Mouse (Mus musculus): Measurements from ENCODE around the gene Amer2. TPM values are rescaled to one million over a fixed set of nuclear protein-coding genes. Genes with fewer than 3 reads are reported as not detected.

Amer2 gene
- total and polyA plus RNA-seq, 3 experiments = not detected

GRCm38 (mm10) chr14:60403228-60403627 lies 30.2 kb downstream of the Amer2 start:
- DNase-seq (ENCODE audit: extremely low read depth) = no peak
- H3K9ac ChIP-seq (ENCODE audit: insufficient read depth, low read depth) = no peak overlapping the region
- in situ Hi-C loops (cut with MboI; ENCODE audit: low pct_ligation_motif_present, low pct_unique_long_range_greater_than_20kb, low sequenced_read_pairs) = no loop called here
- dilution Hi-C loops (cut with MboI; ENCODE audit: extremely low pct_ligation_motif_present, extremely low pct_unique_long_range_greater_than_20kb, low sequenced_read_pairs) = no loop called here
- H3K79me2 ChIP-seq (replicated peaks; ENCODE audit: control insufficient read depth, extremely low read depth, insufficient read depth, poor library complexity, severe bottlenecking) = no peaks in the 10 kb centered on the region
- no peaks in the 10 kb centered on the region for H3K4me1 ChIP-seq (ENCODE audit: control insufficient read depth in 1 of 2, insufficient read depth in 2 of 2)
- no peak overlapping the region for H3K4me2 ChIP-seq (ENCODE audit: insufficient read depth, low read depth, poor library complexity, severe bottlenecking)
- H3K27me3 ChIP-seq (replicated peaks) = no peaks in the 10 kb centered on the region
- H3K9me3 ChIP-seq (replicated peaks; ENCODE audit: low read length) = no peaks in the 10 kb centered on the region
- no peak overlapping the region for H3K27ac ChIP-seq (ENCODE audit: insufficient read depth, low read depth)
- no peak overlapping the region for H3K4me3 ChIP-seq (replicated peaks in 1 of 3; ENCODE audit: low read depth in 2 of 3, low read length in 2 of 3, poor library complexity in 1 of 3)
- H3K36me3 ChIP-seq (replicated peaks in 1 of 2; ENCODE audit: control insufficient read depth in 1 of 2, insufficient read depth in 1 of 2, low read length in 1 of 2) = no peaks in the 10 kb centered on the region
- TF ChIP-seq USF2 (conservative IDR thresholded peaks at IDR 0.05; ENCODE audit: low read depth, low read length) = no peak
- no peak for TF ChIP-seq NELFE (IDR thresholded peaks at IDR 0.05; ENCODE audit: low read depth, low read length)
- no peak for TF ChIP-seq IRF4 (IDR thresholded peaks at IDR 0.05; ENCODE audit: low read depth, low read length)
- TF ChIP-seq BHLHE40 (IDR thresholded peaks at IDR 0.05; ENCODE audit: low read depth, low read length) = no peak
- TF ChIP-seq CHD2 (IDR thresholded peaks at IDR 0.05; ENCODE audit: low read length) = no peak
- no peak for TF ChIP-seq ELF1 (IDR thresholded peaks at IDR 0.05; ENCODE audit: low read depth, low read length)
- TF ChIP-seq SIN3A (IDR thresholded peaks at IDR 0.05; ENCODE audit: low read length) = no peak
- TF ChIP-seq JUN (IDR thresholded peaks at IDR 0.05; ENCODE audit: insufficient read depth, low read depth, low read length) = no peak
- TF ChIP-seq MXI1 (IDR thresholded peaks at IDR 0.05; ENCODE audit: low read depth, low read length) = no peak
- no peak for TF ChIP-seq SMC3 (IDR thresholded peaks at IDR 0.05; ENCODE audit: low read depth, low read length)
- TF ChIP-seq POLR2AphosphoS2 (IDR thresholded peaks at IDR 0.05; ENCODE audit: low read depth, low read length) = no peak
- TF ChIP-seq USF1 (IDR thresholded peaks at IDR 0.05; ENCODE audit: low read depth, low read length) = no peak
- TF ChIP-seq TBP (conservative IDR thresholded peaks at IDR 0.05; ENCODE audit: low read depth, low read length) = no peak
- no peak for TF ChIP-seq GABPA (IDR thresholded peaks at IDR 0.05; ENCODE audit: insufficient replicate concordance, low read depth, low read length)
- TF ChIP-seq PAX5 (IDR thresholded peaks at IDR 0.05; ENCODE audit: low read length) = no peak
- TF ChIP-seq RCOR1 (conservative IDR thresholded peaks at IDR 0.05; ENCODE audit: low read depth, low read length) = no peak
- TF ChIP-seq ZKSCAN1 (IDR thresholded peaks at IDR 0.05; ENCODE audit: borderline replicate concordance, low read depth, low read length) = no peak
- TF ChIP-seq UBTF (IDR thresholded peaks at IDR 0.05; ENCODE audit: low read depth, low read length) = no peak

- TF ChIP-seq BHLHE40 (IDR thresholded peaks at IDR 0.05; ENCODE audit: low read depth, low read length) (no peak), MAZ (IDR thresholded peaks at IDR 0.05; ENCODE audit: low read depth, low read length) (no peak), E2F4 (IDR thresholded peaks at IDR 0.05; ENCODE audit: insufficient replicate concordance, low read depth, low read length) (no peak), TBP (conservative IDR thresholded peaks at IDR 0.05; ENCODE audit: low read depth, low read length) (no peak)
- in situ Hi-C loops (cut with MboI; ENCODE audit: low pct_ligation_motif_present, low pct_unique_long_range_greater_than_20kb, low sequenced_read_pairs) = no loop called here
- Histone ChIP-seq H3K9me3 (replicated peaks; ENCODE audit: low read length) (no peaks in the 10 kb centered on the region), H3K79me2 (replicated peaks; ENCODE audit: control insufficient read depth, extremely low read depth, insufficient read depth, poor library complexity, severe bottlenecking) (no peaks in the 10 kb centered on the region), H3K36me3 (replicated peaks in 1 of 2; ENCODE audit: control insufficient read depth in 1 of 2, insufficient read depth in 1 of 2, low read length in 1 of 2) (no peaks in the 10 kb centered on the region), H3K9ac (ENCODE audit: insufficient read depth, low read depth) (no peak overlapping the region), H3K27ac (ENCODE audit: insufficient read depth, low read depth) (no peak overlapping the region), H3K27me3 (replicated peaks) (no peaks in the 10 kb centered on the region), H3K4me2 (ENCODE audit: insufficient read depth, low read depth, poor library complexity, severe bottlenecking) (no peak overlapping the region), H3K4me3 (replicated peaks in 1 of 3; ENCODE audit: low read depth in 2 of 3, low read length in 2 of 3, poor library complexity in 1 of 3) (no peak overlapping the region), H3K4me1 (ENCODE audit: control insufficient read depth in 1 of 2, insufficient read depth in 2 of 2) (peaks cover 5% of the 10 kb centered on the region in 2 experiments; a peak in 2 of 4 replicates)
- no peak for DNase-seq (ENCODE audit: extremely low read depth)
- dilution Hi-C loops (cut with MboI; ENCODE audit: extremely low pct_ligation_motif_present, extremely low pct_unique_long_range_greater_than_20kb, low sequenced_read_pairs) = no loop called here
These were observed 32.8 kb downstream of the Amer2 start for GRCm38 (mm10) chr14:60405829-60406228.

All from CH12.LX (cell line).